Mouse (Mus musculus): ENCODE data around the gene Epn2.

DNA sequence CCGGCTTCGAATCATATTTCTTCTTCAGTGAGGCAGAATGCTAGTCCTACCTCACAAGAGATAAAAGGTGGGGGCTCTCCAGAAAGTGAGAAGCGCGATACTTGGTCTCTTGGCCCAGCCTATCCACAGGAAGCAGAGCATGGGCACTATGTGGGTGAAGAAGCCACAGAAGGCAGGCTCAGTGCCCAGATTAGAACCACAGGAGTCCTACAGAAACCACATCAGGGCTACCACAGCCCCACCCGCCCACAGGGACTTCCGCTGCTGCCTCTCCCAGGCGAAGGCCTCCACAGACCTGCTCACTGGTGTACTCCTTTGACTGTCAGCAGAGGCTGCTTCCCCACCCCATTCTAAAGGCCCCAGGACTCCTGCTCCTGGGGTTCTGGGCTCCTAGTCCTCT lies 23.2 kb upstream of the Epn2 start:
- TF ChIP-seq CTCF (IDR thresholded peaks at IDR 0.05) (no peak), POLR2A (IDR thresholded peaks at IDR 0.05; ENCODE audit: insufficient read depth, low read depth, low read length) (no peak)

Data from heart, adult 2 months (tissue).